Mouse (Mus musculus) small intestine, adult 2 months (tissue): ENCODE results near the gene Ina. TPM values are rescaled to one million over a fixed set of nuclear protein-coding genes. Genes with fewer than 3 reads are reported as not detected.

Source experiments
- H3K27ac ChIP-seq: fragments of 200-500 bp; 2 replicates; pipeline ENCODE4 v1.5.1; 2012; ENCODE audit warnings: low read depth, low read length, control low read depth, inconsistent platforms; ENCODE audit not compliant: insufficient read depth
- H3K27me3 ChIP-seq: fragments of 200-500 bp; 2 replicates; pipeline ENCODE4 v1.6.1; 2012; ENCODE audit warnings: mild to moderate bottlenecking, moderate library complexity, low read length, inconsistent platforms; ENCODE audit not compliant: control insufficient read depth, insufficient read depth
- H3K36me3 ChIP-seq: fragments of 200-500 bp; 2 replicates; pipeline ENCODE4 v1.6.1; 2012; ENCODE audit warnings: mild to moderate bottlenecking, low read length, control low read depth, inconsistent platforms; ENCODE audit not compliant: control insufficient read depth, insufficient read depth
- H3K4me1 ChIP-seq: fragments of 200-500 bp; 2 replicates; pipeline ENCODE4 v1.6.1; 2012; ENCODE audit warnings: low read length, inconsistent platforms, mixed read lengths; ENCODE audit not compliant: control insufficient read depth, insufficient read depth, insufficient read length
- H3K4me3 ChIP-seq: fragments of 200-500 bp; 2 replicates; pipeline ENCODE4 v1.5.1; 2012; ENCODE audit warnings: low read depth, mild to moderate bottlenecking, control low read depth, inconsistent platforms, low read length, moderate library complexity
- CTCF ChIP-seq: fragments of 200-500 bp; IDR thresholded peaks from 2 replicates; pipeline ENCODE4 v1.5.1; 2012; ENCODE audit warnings: low read depth, mild to moderate bottlenecking, control low read depth, inconsistent platforms, low read length, moderate library complexity, mixed read lengths; ENCODE audit not compliant: insufficient replicate concordance, insufficient read length; ENCODE audit errors: extremely low read depth
- POLR2A ChIP-seq: fragments of 200-500 bp; IDR thresholded peaks from 2 replicates; pipeline ENCODE4 v1.6.1; 2012; ENCODE audit warnings: low read depth, mild to moderate bottlenecking, control low read depth, inconsistent platforms, low read length, moderate library complexity
- WGBS: fragments of 180-500 bp; shearing (Covaris S2); methylation state at CpG from one replicate; pipeline ENCODE4 v1.1.7; 2018; 5-methylcytosine and 5-hydroxymethylcytosine counted together
- polyA plus RNA-seq: library from polyadenylated mRNA; depleted of rRNA; stranded (reverse); fragments of >200 nt; gene quantifications from 2 replicates; pipeline ENCODE4 v1.2.3, GENCODE M21; 2012

Gene Ina
- polyA plus RNA-seq, 1 experiment, result 0.53 TPM

DNA sequence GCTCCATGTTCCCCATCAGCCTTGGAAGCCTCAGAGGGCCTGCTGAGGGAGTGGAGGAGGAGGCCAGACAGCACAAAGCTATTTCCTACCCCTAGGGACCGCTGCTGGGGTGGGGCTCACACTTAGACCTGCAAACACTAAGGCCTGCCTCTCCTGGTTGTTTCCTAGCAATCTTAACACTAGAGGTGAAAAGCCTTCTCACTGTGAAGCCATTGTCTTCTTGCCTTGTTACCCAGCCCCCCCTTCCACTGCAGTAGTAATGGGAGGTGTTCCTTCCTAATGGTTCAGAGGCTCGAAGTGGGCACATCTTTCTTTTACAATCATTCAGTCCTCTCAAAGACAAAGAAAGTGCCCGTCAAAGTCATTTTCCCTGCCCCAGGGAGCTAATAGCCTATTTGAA is 3.3 kb downstream of the Ina start:
- Histone ChIP-seq H3K27ac (no peak overlapping the region), H3K4me1 (peaks cover 10% of the 10 kb centered on the region), H3K36me3 (no peaks in the 10 kb centered on the region), H3K27me3 (peaks cover 33% of the 10 kb centered on the region), H3K4me3 (no peak overlapping the region)
- WGBS, result 9% methylated on average over 3 of the region's 3 CpGs
- no peak for TF ChIP-seq POLR2A
- TF ChIP-seq CTCF, result no peak

DNA sequence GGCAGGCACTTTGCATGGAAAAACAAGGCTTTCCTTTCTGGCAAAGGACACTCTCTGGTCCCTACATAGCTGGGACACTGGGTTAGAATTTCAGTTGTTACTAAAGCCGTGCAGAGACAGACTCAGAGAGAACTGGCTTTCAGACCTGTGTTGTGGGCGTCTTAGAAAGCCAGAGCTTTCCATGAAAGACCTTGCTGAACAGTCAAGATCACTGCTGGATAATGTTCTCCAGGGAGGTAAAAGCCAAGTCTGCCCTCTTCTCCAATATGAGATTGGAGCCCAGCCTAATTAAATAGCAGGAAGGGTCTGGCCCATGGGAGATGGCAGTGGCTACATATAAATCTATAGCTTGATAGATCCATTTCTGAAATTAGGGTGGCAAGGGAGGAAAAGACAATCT is 3.8 kb downstream of the Ina start:
- Histone ChIP-seq H3K4me3 (no peak overlapping the region), H3K36me3 (no peaks in the 10 kb centered on the region), H3K4me1 (peaks cover 10% of the 10 kb centered on the region), H3K27me3 (peaks cover 30% of the 10 kb centered on the region), H3K27ac (no peak overlapping the region)
- WGBS, result 40% methylated on average over 2 of the region's 2 CpGs
- TF ChIP-seq POLR2A (no peak), CTCF (no peak)

DNA sequence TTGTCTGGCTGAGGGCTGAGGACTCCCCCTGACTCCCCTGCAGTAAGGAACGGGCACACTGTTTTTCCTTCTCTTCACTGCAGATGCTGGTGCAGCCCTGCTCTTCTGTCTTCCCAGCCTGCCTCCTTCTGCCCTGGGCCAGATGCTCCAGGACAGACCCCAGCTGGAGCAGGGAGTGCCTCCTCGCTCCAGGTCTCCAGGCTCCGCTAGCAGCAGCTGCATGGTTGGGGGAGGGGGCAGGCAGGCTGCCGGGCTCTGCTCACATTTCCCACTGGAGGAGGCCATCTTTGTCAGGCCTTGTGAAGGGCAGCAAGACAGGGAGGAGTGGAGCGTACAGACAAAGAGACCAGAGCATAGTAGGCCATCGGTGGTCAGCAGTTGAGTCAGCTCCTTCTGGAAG is 4.8 kb downstream of the Ina start:
- Histone ChIP-seq H3K27me3 (peaks cover 20% of the 10 kb centered on the region), H3K4me1 (peaks cover 10% of the 10 kb centered on the region), H3K4me3 (no peak overlapping the region), H3K27ac (no peak overlapping the region), H3K36me3 (no peaks in the 10 kb centered on the region)
- WGBS, result 31% methylated on average over 6 of the region's 6 CpGs
- no peak for TF ChIP-seq CTCF
- no peak for TF ChIP-seq POLR2A

DNA sequence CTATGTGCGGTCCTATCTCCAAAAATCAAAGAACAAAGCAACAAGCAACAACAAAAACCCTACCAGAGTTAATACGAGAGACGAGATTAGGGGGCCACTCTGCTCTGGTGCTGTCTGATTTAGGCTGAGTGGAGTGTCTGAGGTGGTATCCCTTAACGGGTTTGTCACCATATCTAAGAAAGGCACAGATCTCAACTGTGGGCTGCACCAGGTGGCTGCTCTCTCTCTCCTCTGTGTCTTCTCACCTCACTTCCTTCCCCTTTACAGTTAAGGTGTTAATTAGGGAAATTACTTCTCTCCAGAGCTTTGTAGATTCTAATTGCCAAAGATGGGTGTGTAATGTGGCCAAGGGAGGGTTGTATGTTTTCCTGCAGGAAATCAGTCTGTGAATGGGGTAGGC is 8.2 kb downstream of the Ina start:
- H3K27me3 ChIP-seq, result no peaks in the 10 kb centered on the region; the same call in 1 of the 2 replicates
- WGBS, result 78% methylated on average over 4 of the region's 4 CpGs
- H3K36me3 ChIP-seq, result no peaks in the 10 kb centered on the region
- TF ChIP-seq CTCF (no peak), POLR2A (no peak)
- no peaks in the 10 kb centered on the region for H3K4me1 ChIP-seq
- H3K27ac ChIP-seq, result no peak overlapping the region
- no peak overlapping the region for H3K4me3 ChIP-seq

DNA sequence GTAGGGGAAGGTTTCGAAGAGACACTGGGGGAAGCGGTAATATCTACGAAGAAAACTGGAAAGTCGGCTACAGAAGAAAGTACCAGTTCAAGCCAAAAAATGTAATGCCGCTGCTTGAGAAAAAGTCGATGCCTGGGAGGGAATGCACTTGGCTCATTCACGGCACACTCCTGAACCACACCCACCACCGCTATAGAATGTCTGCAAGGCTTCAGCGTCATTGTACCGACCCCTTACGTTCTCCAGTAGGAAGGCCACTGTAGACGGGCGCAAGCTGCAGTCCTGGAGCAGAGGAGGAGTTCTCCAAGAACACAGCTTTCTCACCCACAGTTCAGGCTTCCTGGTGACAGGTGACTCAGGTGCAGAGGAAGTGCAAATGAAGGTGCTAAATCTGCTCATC is 9.0 kb downstream of the Ina start:
- H3K36me3 ChIP-seq, result no peaks in the 10 kb centered on the region
- H3K27ac ChIP-seq, result no peak overlapping the region
- 75% methylated on average over 13 of the region's 13 CpGs for WGBS
- no peak for TF ChIP-seq POLR2A
- TF ChIP-seq CTCF, result no peak
- no peaks in the 10 kb centered on the region for H3K4me1 ChIP-seq
- H3K4me3 ChIP-seq, result no peak overlapping the region
- no peaks in the 10 kb centered on the region; the same call in 1 of the 2 replicates for H3K27me3 ChIP-seq

DNA sequence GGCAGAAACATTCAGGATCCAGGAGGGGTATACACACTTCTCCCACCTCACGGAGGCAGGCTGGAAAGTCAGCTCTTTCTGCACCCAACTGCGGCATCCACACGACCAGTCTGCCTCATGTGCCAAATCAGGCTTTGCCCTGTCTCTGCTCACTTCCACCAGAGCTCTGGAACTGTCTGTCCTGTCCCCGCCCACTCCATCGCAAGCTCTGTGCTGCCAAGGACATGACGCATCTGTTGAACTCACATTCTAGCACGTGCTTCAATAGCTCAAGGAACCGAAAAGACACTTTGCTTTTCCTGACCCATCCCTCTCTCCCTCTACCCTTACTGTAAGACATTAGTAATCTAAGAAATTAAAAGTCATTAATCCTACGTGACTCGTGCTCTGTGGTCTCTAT is 10.5 kb downstream of the Ina start:
- Histone ChIP-seq H3K4me3 (no peak overlapping the region), H3K27me3 (no peaks in the 10 kb centered on the region), H3K4me1 (no peaks in the 10 kb centered on the region), H3K36me3 (no peaks in the 10 kb centered on the region), H3K27ac (no peak overlapping the region)
- WGBS, result 52% methylated on average over 10 of the region's 10 CpGs
- TF ChIP-seq POLR2A, result no peak
- TF ChIP-seq CTCF, result no peak

DNA sequence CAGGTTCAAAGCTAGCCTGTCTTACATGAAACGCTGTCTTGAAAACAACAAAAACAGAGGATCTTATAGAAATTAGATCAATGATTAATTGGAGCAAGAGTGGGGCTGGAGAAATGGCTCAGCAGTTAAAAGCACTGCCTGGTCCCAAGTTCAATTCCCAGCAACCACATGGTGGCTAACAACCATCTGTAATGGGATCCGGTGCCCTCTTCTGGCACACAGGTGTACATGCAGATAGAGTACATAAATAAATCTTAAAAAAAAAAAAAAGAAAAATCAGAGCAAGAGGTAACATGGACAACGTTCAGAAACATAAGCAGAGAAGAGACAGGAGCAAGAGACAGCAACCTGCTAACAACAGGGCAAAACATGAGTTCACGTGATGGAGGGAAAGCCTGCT is 12.0 kb downstream of the Ina start:
- WGBS, result 84% methylated on average over 4 of the region's 4 CpGs

DNA sequence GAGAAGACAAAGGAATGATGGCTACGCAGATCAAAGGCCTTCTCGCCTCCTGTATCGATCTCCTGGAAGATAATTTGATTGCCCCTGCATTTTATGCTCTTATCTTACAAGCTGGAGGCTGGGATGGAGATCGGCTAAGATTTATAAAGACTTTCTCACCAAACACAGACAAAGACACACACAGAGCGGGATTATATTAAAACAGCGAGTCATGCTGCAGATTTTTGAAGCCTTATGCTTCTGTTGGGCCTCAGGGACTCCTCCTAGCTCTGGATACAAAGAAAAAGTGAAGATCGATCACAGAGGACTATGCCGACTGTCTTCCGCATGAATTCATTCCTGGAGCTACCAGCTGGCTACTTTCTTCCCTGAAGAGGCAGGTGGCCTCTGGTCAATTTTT is 15.3 kb downstream of the Ina start:
- no peaks in the 10 kb centered on the region for H3K27me3 ChIP-seq
- WGBS, result 77% methylated on average over 9 of the region's 9 CpGs
- H3K4me3 ChIP-seq, result no peak overlapping the region
- H3K4me1 ChIP-seq, result no peaks in the 10 kb centered on the region
- no peak for TF ChIP-seq POLR2A
- no peak for TF ChIP-seq CTCF
- H3K36me3 ChIP-seq, result peaks cover 10% of the 10 kb centered on the region
- H3K27ac ChIP-seq, result no peak overlapping the region

More for the DNA sequence above, 12.0 kb downstream of the Ina start:
- no peak overlapping the region for H3K27ac ChIP-seq
- no peak overlapping the region for H3K4me3 ChIP-seq
- H3K27me3 ChIP-seq, result no peaks in the 10 kb centered on the region
- H3K36me3 ChIP-seq, result no peaks in the 10 kb centered on the region
- H3K4me1 ChIP-seq, result no peaks in the 10 kb centered on the region
- TF ChIP-seq CTCF, result no peak
- no peak for TF ChIP-seq POLR2A
